Mouse (Mus musculus) stomach, postnatal 0 days (tissue): ENCODE measurements at regions not wholly inside any gene's neighbourhood (a gene's known extent, or its start where the extent isn't known, plus 50 kb on each side); places are given as distances from the start of the nearest gene placed in this dataset.

Experiments used
- CTCF ChIP-seq: IDR thresholded peaks from 2 replicates; pipeline ENCODE4 v1.5.1; 2016; ENCODE audit warnings: antibody characterized with exemption, low read depth, mild to moderate bottlenecking, moderate library complexity
- EP300 ChIP-seq: optimal IDR thresholded peaks from 2 replicates; pipeline ENCODE3; 2016; ENCODE audit warnings: antibody characterized with exemption

DNA sequence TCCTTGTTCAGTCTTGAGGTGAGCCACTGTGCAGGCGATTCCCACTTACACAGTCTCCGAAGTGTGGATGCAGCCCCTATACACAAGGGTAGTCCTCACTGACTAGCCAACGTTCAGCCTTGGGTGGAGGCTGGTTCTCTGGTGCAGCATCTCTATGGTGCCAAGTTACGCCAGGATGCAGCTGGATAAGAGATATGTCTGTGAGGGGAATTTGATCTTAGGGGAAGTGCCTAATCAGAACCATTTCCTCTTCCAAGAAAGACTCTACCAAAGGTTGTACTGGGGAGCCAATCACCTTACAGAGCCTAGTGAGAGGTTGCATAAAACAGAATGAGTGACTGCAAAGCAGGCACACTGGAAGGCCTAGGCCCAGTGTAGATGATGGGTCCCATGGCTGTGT, 71.0 kb upstream of the Kcnk2 start:
- TF ChIP-seq CTCF (no peak), EP300 (no peak)
